Mouse (Mus musculus): Measurements from ENCODE around the gene Nsmce4a. TPM values are rescaled to one million over a fixed set of nuclear protein-coding genes. Genes with fewer than 3 reads are reported as not detected.
A peak's percentile ranks its signal among the peaks of the same experiment; 100 is the strongest.

The Nsmce4a gene
- total and polyA plus RNA-seq, 2 experiments = 20.8 to 73.5 TPM

- TF ChIP-seq POLR2A (IDR thresholded peaks at IDR 0.05; ENCODE audit: extremely low read depth, insufficient read depth, low read length) (no peak), CTCF (IDR thresholded peaks at IDR 0.05; ENCODE audit: low read depth, low read length) (no peak)
- no peak overlapping the region for H3K9ac ChIP-seq (ENCODE audit: low read depth, low read length)
- H3K27ac ChIP-seq (replicated peaks; ENCODE audit: insufficient read depth, low read depth, low read length) = no peak overlapping the region
- peaks cover 8% of the 10 kb centered on the region for H3K36me3 ChIP-seq (ENCODE audit: control insufficient read depth, insufficient read depth, low read length)
- 94% methylated on average over 4 of the region's 4 CpGs for WGBS
- H3K4me3 ChIP-seq (ENCODE audit: insufficient read depth, low read depth, low read length) = no peak overlapping the region
- H3K27me3 ChIP-seq (ENCODE audit: control insufficient read depth, insufficient read depth, low read length) = no peaks in the 10 kb centered on the region
- H3K79me2 ChIP-seq (ENCODE audit: control insufficient read depth, insufficient read depth, low read length) = peaks cover 6% of the 10 kb centered on the region; the same call in 1 of the 2 replicates
- H3K4me1 ChIP-seq (ENCODE audit: control insufficient read depth, insufficient read depth, low read length) = no peaks in the 10 kb centered on the region
- DNase-seq (ENCODE audit: extremely low read depth, low read depth, low spot score) = no peak
Measured at GRCm38 (mm10) chr7:130606958-130607357, 34.0 kb upstream of the Nsmce4a start.

DNA sequence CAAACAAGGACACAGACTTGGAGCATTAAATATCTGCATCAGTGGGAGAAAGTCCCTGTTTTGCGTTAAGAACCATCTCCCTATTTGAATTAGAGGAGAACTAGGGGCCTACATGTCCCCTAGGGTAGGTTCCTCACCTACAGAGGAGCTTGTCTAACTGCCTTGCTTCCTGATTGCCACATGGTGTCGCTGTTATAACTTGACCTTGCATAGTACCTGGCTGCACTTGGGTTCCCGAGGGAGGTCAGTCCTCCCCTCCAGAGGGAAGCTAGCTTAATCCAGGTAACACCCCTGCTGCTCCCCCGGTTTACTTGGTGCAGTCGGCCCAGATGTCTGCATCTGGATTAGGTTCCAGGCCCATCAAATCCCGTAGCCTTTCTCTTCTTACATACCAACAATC is 32.2 kb upstream of the Nsmce4a start:
- Histone ChIP-seq H3K27ac (replicated peaks; ENCODE audit: insufficient read depth, low read depth, low read length) (no peak overlapping the region), H3K27me3 (ENCODE audit: control insufficient read depth, insufficient read depth, low read length) (no peaks in the 10 kb centered on the region), H3K36me3 (ENCODE audit: control insufficient read depth, insufficient read depth, low read length) (peaks cover 5% of the 10 kb centered on the region), H3K9ac (ENCODE audit: low read depth, low read length) (no peak overlapping the region), H3K79me2 (ENCODE audit: control insufficient read depth, insufficient read depth, low read length) (peaks cover 6% of the 10 kb centered on the region; the same call in 1 of the 2 replicates), H3K4me3 (ENCODE audit: insufficient read depth, low read depth, low read length) (no peak overlapping the region), H3K4me1 (ENCODE audit: control insufficient read depth, insufficient read depth, low read length) (no peaks in the 10 kb centered on the region)
- TF ChIP-seq CTCF (IDR thresholded peaks at IDR 0.05; ENCODE audit: low read depth, low read length) (peak; percentile 51), POLR2A (IDR thresholded peaks at IDR 0.05; ENCODE audit: extremely low read depth, insufficient read depth, low read length) (no peak)
- DNase-seq (ENCODE audit: extremely low read depth, low read depth, low spot score) = peak; percentile 34
- WGBS = 35% methylated on average over 6 of the region's 6 CpGs

- H3K27ac ChIP-seq (replicated peaks; ENCODE audit: insufficient read depth, low read depth, low read length) = no peak overlapping the region
- peaks cover 3% of the 10 kb centered on the region; the same call in 1 of the 2 replicates for H3K4me1 ChIP-seq (ENCODE audit: control insufficient read depth, insufficient read depth, low read length)
- DNase-seq (ENCODE audit: extremely low read depth, low read depth, low spot score) = no peak
- no peak overlapping the region for H3K4me3 ChIP-seq (ENCODE audit: insufficient read depth, low read depth, low read length)
- H3K36me3 ChIP-seq (ENCODE audit: control insufficient read depth, insufficient read depth, low read length) = peaks cover 5% of the 10 kb centered on the region
- H3K9ac ChIP-seq (ENCODE audit: low read depth, low read length) = no peak overlapping the region
- H3K27me3 ChIP-seq (ENCODE audit: control insufficient read depth, insufficient read depth, low read length) = no peaks in the 10 kb centered on the region
- H3K79me2 ChIP-seq (ENCODE audit: control insufficient read depth, insufficient read depth, low read length) = peaks cover 6% of the 10 kb centered on the region; the same call in 1 of the 2 replicates
- TF ChIP-seq CTCF (IDR thresholded peaks at IDR 0.05; ENCODE audit: low read depth, low read length) = no peak
- no peak for TF ChIP-seq POLR2A (IDR thresholded peaks at IDR 0.05; ENCODE audit: extremely low read depth, insufficient read depth, low read length)
- 88% methylated on average over 2 of the region's 2 CpGs for WGBS
Measured at GRCm38 (mm10) chr7:130604390-130604789, 31.5 kb upstream of the Nsmce4a start.

DNA sequence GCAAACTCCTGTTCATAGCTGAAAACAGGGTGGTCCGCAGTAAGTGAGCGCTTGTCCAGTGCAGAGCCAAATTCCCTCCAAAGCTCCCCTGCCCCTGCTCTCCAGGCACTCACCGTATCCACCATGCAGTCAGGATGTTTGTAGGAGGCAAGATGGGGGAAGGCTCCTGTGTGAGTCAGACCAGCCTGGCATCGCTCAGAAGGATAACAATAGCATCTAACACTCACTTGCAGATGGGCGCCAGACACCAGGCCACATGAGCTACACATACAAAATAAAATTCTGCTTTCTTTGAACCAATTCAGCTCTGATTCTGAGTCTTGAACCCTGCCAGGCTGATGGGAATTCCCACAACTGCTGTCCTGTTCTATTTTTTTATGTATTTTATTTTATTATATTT is 30.6 kb upstream of the Nsmce4a start:
- Histone ChIP-seq H3K27me3 (ENCODE audit: control insufficient read depth, insufficient read depth, low read length) (no peaks in the 10 kb centered on the region), H3K79me2 (ENCODE audit: control insufficient read depth, insufficient read depth, low read length) (peaks cover 14% of the 10 kb centered on the region; the same call in 1 of the 2 replicates), H3K9ac (ENCODE audit: low read depth, low read length) (no peak overlapping the region), H3K4me1 (ENCODE audit: control insufficient read depth, insufficient read depth, low read length) (peaks cover 5% of the 10 kb centered on the region; the same call in 1 of the 2 replicates), H3K27ac (replicated peaks; ENCODE audit: insufficient read depth, low read depth, low read length) (no peak overlapping the region), H3K36me3 (ENCODE audit: control insufficient read depth, insufficient read depth, low read length) (peaks cover 5% of the 10 kb centered on the region), H3K4me3 (ENCODE audit: insufficient read depth, low read depth, low read length) (no peak overlapping the region)
- TF ChIP-seq POLR2A (IDR thresholded peaks at IDR 0.05; ENCODE audit: extremely low read depth, insufficient read depth, low read length) = no peak
- DNase-seq (ENCODE audit: extremely low read depth, low read depth, low spot score) = no peak
- WGBS = 92% methylated on average over 5 of the region's 5 CpGs

GRCm38 (mm10) chr7:130602804-130603203 is 29.9 kb upstream of the Nsmce4a start:
- Histone ChIP-seq H3K79me2 (ENCODE audit: control insufficient read depth, insufficient read depth, low read length) (peaks cover 20% of the 10 kb centered on the region; the same call in 1 of the 2 replicates), H3K36me3 (ENCODE audit: control insufficient read depth, insufficient read depth, low read length) (peaks cover 5% of the 10 kb centered on the region), H3K9ac (ENCODE audit: low read depth, low read length) (no peak overlapping the region), H3K4me3 (ENCODE audit: insufficient read depth, low read depth, low read length) (no peak overlapping the region), H3K27me3 (ENCODE audit: control insufficient read depth, insufficient read depth, low read length) (no peaks in the 10 kb centered on the region), H3K4me1 (ENCODE audit: control insufficient read depth, insufficient read depth, low read length) (peaks cover 5% of the 10 kb centered on the region; the same call in 1 of the 2 replicates), H3K27ac (replicated peaks; ENCODE audit: insufficient read depth, low read depth, low read length) (no peak overlapping the region)
- TF ChIP-seq CTCF (IDR thresholded peaks at IDR 0.05; ENCODE audit: low read depth, low read length) = no peak
- TF ChIP-seq POLR2A (IDR thresholded peaks at IDR 0.05; ENCODE audit: extremely low read depth, insufficient read depth, low read length) = no peak
- 88% methylated on average over 1 of the region's 1 CpGs for WGBS
- no peak for DNase-seq (ENCODE audit: extremely low read depth, low read depth, low spot score)

- WGBS = 77% methylated on average over 2 of the region's 2 CpGs
- H3K4me1 ChIP-seq (ENCODE audit: control insufficient read depth, insufficient read depth, low read length) = peaks cover 8% of the 10 kb centered on the region; the same call in 1 of the 2 replicates
- H3K27ac ChIP-seq (replicated peaks; ENCODE audit: insufficient read depth, low read depth, low read length) = no peak overlapping the region
Measured at GRCm38 (mm10) chr7:130600546-130600945, 27.6 kb upstream of the Nsmce4a start.

More at GRCm38 (mm10) chr7:130600546-130600945, 27.6 kb upstream of the Nsmce4a start:
- peaks cover 5% of the 10 kb centered on the region for H3K36me3 ChIP-seq (ENCODE audit: control insufficient read depth, insufficient read depth, low read length)
- no peak for TF ChIP-seq POLR2A (IDR thresholded peaks at IDR 0.05; ENCODE audit: extremely low read depth, insufficient read depth, low read length)
- no peak for TF ChIP-seq CTCF (IDR thresholded peaks at IDR 0.05; ENCODE audit: low read depth, low read length)
- H3K9ac ChIP-seq (ENCODE audit: low read depth, low read length) = no peak overlapping the region
- no peaks in the 10 kb centered on the region for H3K27me3 ChIP-seq (ENCODE audit: control insufficient read depth, insufficient read depth, low read length)
- H3K79me2 ChIP-seq (ENCODE audit: control insufficient read depth, insufficient read depth, low read length) = peaks cover 26% of the 10 kb centered on the region; the same call in 1 of the 2 replicates
- DNase-seq (ENCODE audit: extremely low read depth, low read depth, low spot score) = no peak
- no peak overlapping the region for H3K4me3 ChIP-seq (ENCODE audit: insufficient read depth, low read depth, low read length)

Data from liver, adult 2 months (tissue).